Mouse (Mus musculus) ES-Bruce4 (cell line): ENCODE results near the gene D6Ertd527e. TPM values are rescaled to one million over a fixed set of nuclear protein-coding genes. Genes with fewer than 3 reads are reported as not detected.

Experiments used
- H3K27ac ChIP-seq: 2 replicates; pipeline ENCODE4 v1.5.1; 2012; ENCODE audit warnings: low read length, inconsistent platforms; ENCODE audit not compliant: insufficient read depth
- H3K27me3 ChIP-seq: 2 replicates; pipeline ENCODE4 v1.6.1; 2012; ENCODE audit warnings: mild to moderate bottlenecking, low read length, inconsistent platforms; ENCODE audit not compliant: control insufficient read depth, poor library complexity, insufficient read depth, severe bottlenecking
- H3K36me3 ChIP-seq: 2 replicates; pipeline ENCODE4 v1.6.1; 2012; ENCODE audit warnings: inconsistent platforms, mild to moderate bottlenecking, low read length, moderate library complexity; ENCODE audit not compliant: control insufficient read depth, poor library complexity, insufficient read depth, severe bottlenecking
- H3K4me1 ChIP-seq: one replicate; pipeline ENCODE4 v1.8.1; 2011; ENCODE audit warnings: low read length; ENCODE audit not compliant: control insufficient read depth, insufficient read depth
- H3K4me3 ChIP-seq: 2 replicates; pipeline ENCODE4 v1.5.1; 2011; ENCODE audit warnings: low read depth, mild to moderate bottlenecking, low read length
- H3K9ac ChIP-seq: 2 replicates; pipeline ENCODE4 v1.6.1; 2012; ENCODE audit warnings: low read depth, mild to moderate bottlenecking, inconsistent platforms; ENCODE audit not compliant: poor library complexity, severe bottlenecking
- H3K9me3 ChIP-seq: replicated peaks from 2 replicates; pipeline ENCODE4 v1.6.1; 2012; ENCODE audit warnings: mild to moderate bottlenecking, low read length, inconsistent platforms; ENCODE audit not compliant: control insufficient read depth, poor library complexity, insufficient read depth, severe bottlenecking
- CTCF ChIP-seq: IDR thresholded peaks from one replicate; pipeline ENCODE4 v1.8.1; 2011; ENCODE audit warnings: low read depth, low read length
- EP300 ChIP-seq: IDR thresholded peaks from 2 replicates; pipeline ENCODE4 v1.6.1; 2011; ENCODE audit warnings: low read depth, low read length; ENCODE audit not compliant: insufficient read depth
- POLR2A ChIP-seq: IDR thresholded peaks from one replicate; pipeline ENCODE4 v1.8.1; 2011; ENCODE audit warnings: low read length; ENCODE audit not compliant: insufficient read depth
- polyA plus RNA-seq: library from polyadenylated mRNA; stranded (reverse); fragments of >200 nt; gene quantifications from 2 replicates; pipeline ENCODE4 v1.2.4, GENCODE M21; 2011; ENCODE audit warnings: low read depth; ENCODE audit not compliant: missing spikeins, insufficient read depth, insufficient read length

The D6Ertd527e gene
- polyA plus RNA-seq, 1 experiment: 0.37 TPM

- no peak overlapping the region for H3K4me3 ChIP-seq
- H3K36me3 ChIP-seq: no peaks in the 10 kb centered on the region
- no peak overlapping the region for H3K9ac ChIP-seq
- no peak overlapping the region for H3K27ac ChIP-seq
- H3K27me3 ChIP-seq: no peaks in the 10 kb centered on the region
- 0 out of 2 replicates have a peak, but pooled peaks cover 6% of the 10 kb centered on the region for H3K9me3 ChIP-seq
- no peaks in the 10 kb centered on the region for H3K4me1 ChIP-seq
- TF ChIP-seq POLR2A (no peak), EP300 (no peak), CTCF (no peak)
These were observed 29.5 kb downstream of the D6Ertd527e start for GRCm38 (mm10) chr6:87133966-87134546.

DNA sequence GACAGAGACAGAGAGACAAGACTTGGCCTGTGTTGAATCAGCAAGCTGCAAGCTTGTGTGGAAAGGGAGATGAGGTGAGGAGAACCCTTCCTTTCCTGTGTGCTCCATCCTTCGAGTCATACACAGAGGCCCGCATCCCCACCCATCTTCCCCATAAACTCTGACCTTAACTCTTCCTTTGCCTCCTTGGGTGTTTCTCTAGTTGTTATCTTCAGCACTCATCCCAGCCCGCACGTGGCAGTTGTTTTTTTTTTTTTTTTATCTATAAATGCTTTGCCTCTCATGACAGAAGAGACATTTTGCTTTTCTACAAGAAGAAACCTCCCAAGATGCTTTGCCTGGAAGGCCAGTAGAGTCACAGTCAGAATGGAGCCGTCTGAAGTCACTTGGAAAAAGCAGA, 33.9 kb downstream of the D6Ertd527e start:
- Histone ChIP-seq H3K4me3 (no peak overlapping the region), H3K9ac (no peak overlapping the region), H3K27me3 (no peaks in the 10 kb centered on the region), H3K4me1 (no peaks in the 10 kb centered on the region), H3K27ac (no peak overlapping the region), H3K9me3 (no peaks in the 10 kb centered on the region), H3K36me3 (no peaks in the 10 kb centered on the region)
- TF ChIP-seq CTCF (no peak), POLR2A (no peak), EP300 (no peak)

- no peak for TF ChIP-seq EP300
- TF ChIP-seq POLR2A: no peak
- Histone ChIP-seq H3K9ac (no peak overlapping the region), H3K4me1 (no peaks in the 10 kb centered on the region), H3K27ac (no peak overlapping the region), H3K4me3 (no peak overlapping the region), H3K36me3 (no peaks in the 10 kb centered on the region), H3K9me3 (no peaks in the 10 kb centered on the region), H3K27me3 (no peaks in the 10 kb centered on the region)
These were observed 35.4 kb downstream of the D6Ertd527e start for GRCm38 (mm10) chr6:87139796-87140553.

GRCm38 (mm10) chr6:87142239-87142638, 37.7 kb downstream of the D6Ertd527e start:
- Histone ChIP-seq H3K36me3 (no peaks in the 10 kb centered on the region), H3K4me3 (no peak overlapping the region), H3K27ac (no peak overlapping the region), H3K9me3 (no peaks in the 10 kb centered on the region), H3K4me1 (no peaks in the 10 kb centered on the region), H3K27me3 (no peaks in the 10 kb centered on the region), H3K9ac (no peak overlapping the region)
- TF ChIP-seq EP300 (no peak), CTCF (no peak), POLR2A (no peak)

GRCm38 (mm10) chr6:87143594-87143993, 39.0 kb downstream of the D6Ertd527e start:
- Histone ChIP-seq H3K27me3 (no peaks in the 10 kb centered on the region), H3K9ac (no peak overlapping the region), H3K4me3 (no peak overlapping the region), H3K36me3 (no peaks in the 10 kb centered on the region), H3K4me1 (no peaks in the 10 kb centered on the region), H3K9me3 (no peaks in the 10 kb centered on the region), H3K27ac (no peak overlapping the region)
- TF ChIP-seq CTCF (no peak), EP300 (no peak), POLR2A (no peak)

DNA sequence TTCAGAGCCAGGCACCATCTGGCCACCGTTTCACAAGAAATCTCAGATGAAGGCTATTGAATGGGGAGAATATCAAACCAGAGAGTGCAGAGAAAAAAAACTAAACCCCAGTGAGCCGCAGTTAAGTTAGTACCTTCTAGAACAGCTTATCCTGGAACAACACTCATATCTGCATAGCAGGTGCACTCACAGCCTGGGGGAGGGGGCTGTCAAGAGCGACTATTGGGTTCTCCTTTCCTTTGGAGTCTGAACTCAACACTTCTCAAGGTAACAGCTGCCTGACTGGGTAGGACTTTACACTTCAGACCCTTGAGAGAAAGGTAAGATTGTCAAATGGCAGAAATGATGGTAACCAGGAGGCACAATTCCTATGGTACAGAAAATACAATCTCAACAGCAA, 43.4 kb downstream of the D6Ertd527e start:
- Histone ChIP-seq H3K9ac (no peak overlapping the region), H3K9me3 (no peaks in the 10 kb centered on the region), H3K27me3 (no peaks in the 10 kb centered on the region), H3K27ac (no peak overlapping the region), H3K4me1 (no peaks in the 10 kb centered on the region), H3K4me3 (no peak overlapping the region), H3K36me3 (no peaks in the 10 kb centered on the region)
- TF ChIP-seq CTCF: no peak
- TF ChIP-seq POLR2A: no peak
- TF ChIP-seq EP300: no peak
